Mouse (Mus musculus) stomach, embryonic 15.5 days (tissue): Measurements from ENCODE around the gene Meis1. TPM values are rescaled to one million over a fixed set of nuclear protein-coding genes. Genes with fewer than 3 reads are reported as not detected.

ENCODE experiments used
- ATAC-seq: fragments of 200-750 bp; cut with Nextera tagmentation; 2 replicates; pipeline ENCODE4 v1.8.0; 2017; ENCODE audit warnings: low read depth, moderate number of reproducible peaks, moderate TSS enrichment; ENCODE audit not compliant: insufficient read depth, low FRiP score
- H3K27ac ChIP-seq: fragments of 300-500 bp; sonication (generic); 2 replicates; pipeline ENCODE4 v1.5.1; 2015; ENCODE audit warnings: mild to moderate bottlenecking, inconsistent platforms
- H3K27me3 ChIP-seq: fragments of 300-500 bp; sonication (generic); replicated peaks from 2 replicates; pipeline ENCODE4 v1.6.1; 2015; ENCODE audit warnings: inconsistent platforms
- H3K36me3 ChIP-seq: fragments of 300-500 bp; sonication (generic); 2 replicates; pipeline ENCODE4 v1.6.1; 2015; ENCODE audit warnings: inconsistent platforms
- H3K4me1 ChIP-seq: fragments of 300-500 bp; sonication (generic); 2 replicates; pipeline ENCODE4 v1.6.1; 2015; ENCODE audit warnings: inconsistent platforms
- H3K4me2 ChIP-seq: fragments of 300-500 bp; sonication (generic); 2 replicates; pipeline ENCODE4 v1.6.1; 2015; ENCODE audit warnings: mild to moderate bottlenecking, inconsistent platforms
- H3K4me3 ChIP-seq: fragments of 300-500 bp; sonication (generic); replicated peaks from 2 replicates; pipeline ENCODE4 v1.5.1; 2015; ENCODE audit warnings: inconsistent platforms
- H3K9ac ChIP-seq: fragments of 300-500 bp; sonication (generic); 2 replicates; pipeline ENCODE4 v1.6.1; 2015; ENCODE audit warnings: inconsistent platforms
- H3K9me3 ChIP-seq: fragments of 300-500 bp; sonication (generic); 2 replicates; pipeline ENCODE4 v1.6.1; 2016; ENCODE audit warnings: inconsistent platforms
- WGBS: fragments of 180-500 bp; shearing (Covaris S2); methylation state at CpG from one replicate; pipeline ENCODE4 v1.1.7; 2015; 5-methylcytosine and 5-hydroxymethylcytosine counted together
- polyA plus RNA-seq: library from polyadenylated mRNA; unstranded; fragments of >200 nt; fragmentation: Nextera tagmentation; extraction: Ambion mirVana; gene quantifications from 2 replicates; pipeline ENCODE4 v1.2.1, GENCODE M21; 2015

The Meis1 gene
- polyA plus RNA-seq, 1 experiment from 2014 or later: 139 TPM

DNA sequence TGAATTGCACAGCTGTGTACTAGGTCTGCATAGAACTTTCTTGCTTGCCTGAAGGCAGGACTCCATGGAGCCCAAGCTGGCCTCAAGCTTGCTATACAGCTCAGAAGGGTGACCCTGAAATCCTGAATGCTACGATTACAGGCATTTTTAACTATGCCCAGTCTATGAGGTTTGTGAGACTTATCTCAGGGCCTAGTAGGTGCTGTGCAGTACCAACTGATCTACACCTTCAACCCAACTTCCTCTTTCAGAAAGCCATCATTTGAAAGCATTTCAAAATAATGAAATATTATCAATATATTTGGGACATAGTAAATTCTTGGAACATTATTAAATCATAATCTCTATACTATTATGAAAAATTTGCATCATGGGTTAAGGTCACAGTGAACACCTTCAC lies 130.1 kb downstream of the Meis1 start:
- no peak overlapping the region for H3K27ac ChIP-seq
- H3K27me3 ChIP-seq: no peaks in the 10 kb centered on the region
- no peak overlapping the region for H3K4me3 ChIP-seq
- no peak overlapping the region for H3K9ac ChIP-seq
- H3K9me3 ChIP-seq: no peaks in the 10 kb centered on the region
- H3K4me2 ChIP-seq: no peak overlapping the region
- H3K36me3 ChIP-seq: no peaks in the 10 kb centered on the region
- peaks cover 10% of the 10 kb centered on the region for H3K4me1 ChIP-seq
- 43% methylated on average over 1 of the region's 1 CpGs for WGBS
- no peak for ATAC-seq

DNA sequence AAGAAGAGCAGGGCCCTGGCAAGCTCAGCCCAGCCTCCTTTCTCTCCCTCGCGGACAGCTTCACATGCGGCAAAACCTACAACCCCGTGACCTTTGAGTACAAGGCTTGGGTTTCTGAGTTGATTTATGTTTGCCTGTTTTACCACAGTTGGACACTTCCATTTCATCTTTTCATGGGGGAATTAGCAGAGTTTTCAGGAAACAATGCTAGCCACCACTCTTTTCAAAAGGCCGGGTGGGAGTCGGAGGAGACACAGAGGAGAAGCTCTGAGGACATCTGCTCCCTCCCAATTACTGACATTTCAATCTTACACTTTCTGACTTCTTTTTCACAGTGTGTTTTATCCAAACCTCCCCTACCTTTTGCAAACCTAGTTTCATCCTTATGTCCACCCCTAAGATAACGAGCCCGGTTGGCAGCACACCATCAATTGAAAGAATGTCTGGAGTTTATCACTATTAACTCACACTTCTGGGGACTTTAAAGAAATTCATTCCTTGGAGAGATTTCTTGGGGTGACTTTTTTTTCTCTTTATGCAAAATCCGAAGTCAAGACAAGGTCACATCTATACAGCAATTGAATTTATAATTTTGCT lies 133.0 kb downstream of the Meis1 start:
- H3K4me2 ChIP-seq: peak overlapping the region; percentile 19; the same call in 1 of the 2 replicates
- H3K9me3 ChIP-seq: no peaks in the 10 kb centered on the region
- H3K36me3 ChIP-seq: no peaks in the 10 kb centered on the region
- no peak overlapping the region for H3K9ac ChIP-seq
- WGBS: 18% methylated on average over 9 of the region's 9 CpGs
- no peak for ATAC-seq
- peaks cover 15% of the 10 kb centered on the region for H3K4me1 ChIP-seq
- peak overlapping the region; percentile 55 for H3K27ac ChIP-seq
- no peak overlapping the region for H3K4me3 ChIP-seq
- H3K27me3 ChIP-seq: no peaks in the 10 kb centered on the region

DNA sequence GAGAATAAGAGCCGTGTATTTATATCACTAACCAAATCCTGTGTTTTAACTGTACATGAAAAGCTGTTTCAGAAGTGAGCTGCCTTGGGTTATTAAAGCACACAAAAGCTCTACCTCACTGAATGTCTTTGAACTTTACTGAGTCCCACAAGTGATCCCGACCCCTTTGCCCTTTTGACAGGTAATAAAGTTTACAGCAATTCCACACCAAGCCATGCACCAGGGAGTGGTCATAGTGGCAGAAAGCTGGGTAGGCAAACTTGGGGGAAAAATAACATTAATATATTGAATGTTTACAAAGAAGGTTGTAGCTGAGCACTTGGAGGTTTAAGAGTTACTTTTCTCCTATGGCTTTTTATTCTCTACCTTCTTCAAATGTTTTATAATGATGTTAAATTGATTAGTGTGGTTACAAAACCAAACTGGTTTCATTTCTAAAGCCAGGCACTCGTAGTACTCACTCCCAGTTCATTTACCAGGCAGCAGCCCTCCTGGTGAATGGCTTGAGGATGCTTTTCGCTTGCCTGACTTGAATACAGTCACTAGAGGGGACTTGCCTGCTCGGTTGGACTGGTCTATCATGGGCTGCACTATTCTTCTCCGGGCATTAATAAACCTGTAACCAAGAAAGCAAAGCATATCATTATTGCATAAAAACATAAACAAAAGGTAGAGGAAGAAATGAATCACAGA lies 133.6 kb downstream of the Meis1 start:
- H3K27ac ChIP-seq: peak overlapping the region; percentile 55
- H3K4me1 ChIP-seq: peaks cover 15% of the 10 kb centered on the region
- ATAC-seq: no peak
- H3K9ac ChIP-seq: no peak overlapping the region
- no peaks in the 10 kb centered on the region for H3K27me3 ChIP-seq
- no peaks in the 10 kb centered on the region for H3K36me3 ChIP-seq
- H3K9me3 ChIP-seq: no peaks in the 10 kb centered on the region
- WGBS: 20% methylated on average over 6 of the region's 6 CpGs
- H3K4me3 ChIP-seq: no peak overlapping the region
- peak overlapping the region; percentile 19; the same call in 1 of the 2 replicates for H3K4me2 ChIP-seq

DNA sequence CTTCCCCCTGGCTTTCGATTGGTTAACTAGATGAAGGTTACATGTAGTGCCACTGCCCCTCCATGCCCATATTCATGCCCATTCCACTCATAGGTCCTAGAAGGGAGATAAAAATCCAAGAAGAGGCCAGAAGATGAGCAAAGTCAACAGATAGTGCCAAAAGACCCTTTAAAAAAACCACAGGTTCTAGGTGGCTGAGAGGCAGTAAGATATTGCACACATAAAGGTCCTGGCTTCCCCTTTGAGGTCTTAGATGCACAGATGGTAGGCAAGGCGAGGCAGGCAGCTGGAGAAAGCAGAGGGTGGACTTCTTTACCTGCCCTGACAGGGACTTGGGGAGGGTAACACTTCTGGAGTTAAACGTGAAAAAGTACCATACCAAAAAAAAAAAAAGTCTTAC lies 134.8 kb downstream of the Meis1 start:
- Histone ChIP-seq H3K4me1 (peaks cover 12% of the 10 kb centered on the region), H3K4me2 (no peak overlapping the region), H3K27ac (peak overlapping the region; percentile 8; the same call in 1 of the 2 replicates), H3K9me3 (no peaks in the 10 kb centered on the region), H3K9ac (no peak overlapping the region), H3K27me3 (no peaks in the 10 kb centered on the region), H3K4me3 (no peak overlapping the region), H3K36me3 (no peaks in the 10 kb centered on the region)
- 40% methylated on average over 3 of the region's 3 CpGs for WGBS
- no peak for ATAC-seq

DNA sequence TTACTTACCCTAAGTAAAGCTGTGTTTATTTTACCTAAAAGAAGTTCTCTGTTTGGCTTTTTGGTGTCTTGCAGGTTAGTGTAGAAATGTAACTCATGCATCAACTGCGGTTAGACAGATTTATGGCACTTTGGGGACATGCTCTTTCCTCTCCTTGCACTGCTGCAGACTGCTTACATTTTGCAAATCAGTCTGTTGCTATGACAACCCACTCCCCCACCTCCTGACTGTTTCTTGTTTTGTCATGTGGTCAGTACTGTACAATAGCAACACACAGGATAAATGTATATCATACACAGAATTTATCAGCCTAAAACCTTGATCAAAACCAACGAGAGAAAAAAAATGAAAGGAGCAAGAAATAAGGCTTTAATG lies 135.3 kb downstream of the Meis1 start:
- H3K36me3 ChIP-seq: no peaks in the 10 kb centered on the region
- H3K27ac ChIP-seq: 0 out of 2 replicates have a peak overlapping the region, but pooled peaks have one; percentile 3
- H3K4me2 ChIP-seq: no peak overlapping the region
- no peaks in the 10 kb centered on the region for H3K27me3 ChIP-seq
- peaks cover 11% of the 10 kb centered on the region for H3K4me1 ChIP-seq
- 10% methylated on average over 2 of the region's 2 CpGs for WGBS
- no peaks in the 10 kb centered on the region for H3K9me3 ChIP-seq
- peak; percentile 55; the same call in 1 of the 2 replicates for ATAC-seq
- H3K9ac ChIP-seq: no peak overlapping the region
- H3K4me3 ChIP-seq: no peak overlapping the region

DNA sequence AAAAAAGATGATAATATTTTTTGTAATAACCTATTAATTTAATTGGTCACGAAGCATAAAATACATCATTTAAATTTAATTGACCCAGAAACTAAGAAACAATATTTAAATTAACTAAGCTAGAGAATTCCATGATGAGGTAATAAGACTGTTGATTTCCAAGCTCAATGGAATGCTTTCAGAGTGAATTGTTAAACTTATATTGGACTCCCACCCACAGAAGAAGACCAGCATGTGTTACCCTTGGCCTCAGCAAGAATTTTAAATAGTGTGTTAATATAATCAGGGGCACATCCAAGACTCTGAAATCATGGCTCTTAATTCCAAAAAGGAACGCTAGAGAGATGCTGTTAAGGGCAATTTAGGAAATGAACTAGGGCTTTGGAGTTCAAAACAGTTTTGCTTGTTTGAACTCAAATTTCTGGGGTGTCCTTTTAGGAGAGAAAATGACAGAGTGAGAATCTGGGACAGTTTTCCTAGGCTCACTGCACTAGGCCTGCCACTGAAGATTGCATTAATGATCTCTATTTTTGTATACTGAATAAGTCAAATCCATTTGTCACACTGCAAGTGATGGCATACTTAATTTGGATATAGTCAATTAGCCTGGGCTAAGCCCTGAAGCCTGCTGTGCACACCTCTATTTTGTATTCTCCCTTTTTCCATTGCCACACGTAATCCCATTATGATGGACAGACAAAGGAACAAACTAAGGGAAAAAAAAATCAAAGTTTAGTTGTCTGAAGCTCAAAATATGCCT lies 135.9 kb downstream of the Meis1 start:
- no peaks in the 10 kb centered on the region for H3K27me3 ChIP-seq
- WGBS: 57% methylated on average over 3 of the region's 3 CpGs
- H3K9ac ChIP-seq: no peak overlapping the region
- no peak overlapping the region for H3K4me3 ChIP-seq
- H3K4me2 ChIP-seq: no peak overlapping the region
- H3K9me3 ChIP-seq: no peaks in the 10 kb centered on the region
- ATAC-seq: no peak
- peak overlapping the region; percentile 3; the same call in 1 of the 2 replicates for H3K27ac ChIP-seq
- H3K36me3 ChIP-seq: no peaks in the 10 kb centered on the region
- peaks cover 11% of the 10 kb centered on the region for H3K4me1 ChIP-seq

DNA sequence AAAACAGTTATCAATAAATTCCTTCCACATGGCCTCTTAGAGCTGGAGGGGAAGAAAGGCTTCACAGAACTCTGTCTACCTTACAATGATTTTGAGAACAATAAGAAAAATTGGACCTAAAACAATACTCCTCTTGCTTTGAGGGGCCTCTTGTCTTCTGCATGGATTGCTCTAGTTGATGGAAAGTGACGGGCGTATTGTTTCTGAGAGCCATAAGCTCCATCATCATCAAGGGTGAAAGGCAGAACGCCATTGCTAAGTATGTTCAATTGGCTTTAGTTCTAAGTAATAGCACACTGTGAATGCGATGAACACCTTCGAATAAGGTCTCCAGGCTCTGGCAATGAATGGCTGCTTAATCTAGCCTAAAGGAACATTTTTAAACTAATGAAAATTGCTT lies 136.5 kb downstream of the Meis1 start:
- 78% methylated on average over 5 of the region's 5 CpGs for WGBS
- no peak for ATAC-seq

DNA sequence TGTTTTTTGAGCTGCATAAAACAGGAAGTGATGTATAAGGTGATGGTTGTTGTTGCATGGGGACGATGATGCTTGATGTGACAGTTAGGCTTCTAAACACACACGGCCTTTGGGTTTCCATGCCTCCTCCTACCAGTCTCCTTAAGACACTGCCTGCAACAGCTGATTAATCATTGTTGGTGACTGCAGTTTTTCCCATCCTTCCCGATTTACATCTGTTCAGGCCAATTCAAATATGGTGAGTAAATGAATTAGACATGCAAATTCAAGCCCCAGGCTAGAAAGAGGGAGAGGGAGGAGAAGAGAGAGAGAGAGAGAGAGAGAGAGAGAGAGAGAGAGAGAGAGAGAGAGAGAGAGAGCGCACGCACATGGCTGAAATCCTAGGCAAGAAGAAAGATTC lies 138.0 kb downstream of the Meis1 start:
- no peaks in the 10 kb centered on the region for H3K9me3 ChIP-seq
- H3K4me3 ChIP-seq: no peak overlapping the region
- H3K36me3 ChIP-seq: no peaks in the 10 kb centered on the region
- ATAC-seq: no peak
- no peak overlapping the region for H3K27ac ChIP-seq
- H3K4me2 ChIP-seq: no peak overlapping the region
- H3K4me1 ChIP-seq: peaks cover 16% of the 10 kb centered on the region
- 45% methylated on average over 5 of the region's 5 CpGs for WGBS
- no peaks in the 10 kb centered on the region for H3K27me3 ChIP-seq
- no peak overlapping the region for H3K9ac ChIP-seq

More for the DNA sequence above, 136.5 kb downstream of the Meis1 start:
- no peak overlapping the region for H3K4me3 ChIP-seq
- H3K36me3 ChIP-seq: no peaks in the 10 kb centered on the region
- H3K27ac ChIP-seq: no peak overlapping the region
- H3K9ac ChIP-seq: no peak overlapping the region
- H3K4me1 ChIP-seq: peaks cover 11% of the 10 kb centered on the region
- H3K27me3 ChIP-seq: no peaks in the 10 kb centered on the region
- no peak overlapping the region for H3K4me2 ChIP-seq
- no peaks in the 10 kb centered on the region for H3K9me3 ChIP-seq

DNA sequence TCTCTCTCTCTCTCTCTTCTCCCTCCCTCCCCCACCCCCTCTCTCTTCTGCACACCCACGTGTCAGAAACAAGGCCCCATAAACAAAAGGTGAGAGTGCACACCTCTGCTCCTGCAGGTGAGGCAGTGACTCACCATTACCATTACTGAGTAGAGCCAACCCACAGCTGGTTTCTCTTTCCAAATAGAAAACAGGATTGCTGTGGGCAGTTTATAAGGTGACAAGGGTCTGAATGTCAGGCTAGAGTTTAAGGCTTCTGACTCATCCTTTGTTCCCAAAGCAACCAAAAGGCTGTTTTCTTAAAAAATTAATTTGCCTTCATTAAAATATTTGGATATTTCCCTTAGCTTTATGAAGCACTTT lies 139.3 kb downstream of the Meis1 start:
- Histone ChIP-seq H3K9ac (no peak overlapping the region), H3K27ac (peak overlapping the region; percentile 95; the same call in 1 of the 2 replicates), H3K27me3 (no peaks in the 10 kb centered on the region), H3K4me1 (peaks cover 22% of the 10 kb centered on the region), H3K36me3 (no peaks in the 10 kb centered on the region), H3K9me3 (no peaks in the 10 kb centered on the region), H3K4me2 (peak overlapping the region; percentile 86), H3K4me3 (no peak overlapping the region)
- 0% methylated on average over 1 of the region's 1 CpGs for WGBS
- no peak for ATAC-seq

DNA sequence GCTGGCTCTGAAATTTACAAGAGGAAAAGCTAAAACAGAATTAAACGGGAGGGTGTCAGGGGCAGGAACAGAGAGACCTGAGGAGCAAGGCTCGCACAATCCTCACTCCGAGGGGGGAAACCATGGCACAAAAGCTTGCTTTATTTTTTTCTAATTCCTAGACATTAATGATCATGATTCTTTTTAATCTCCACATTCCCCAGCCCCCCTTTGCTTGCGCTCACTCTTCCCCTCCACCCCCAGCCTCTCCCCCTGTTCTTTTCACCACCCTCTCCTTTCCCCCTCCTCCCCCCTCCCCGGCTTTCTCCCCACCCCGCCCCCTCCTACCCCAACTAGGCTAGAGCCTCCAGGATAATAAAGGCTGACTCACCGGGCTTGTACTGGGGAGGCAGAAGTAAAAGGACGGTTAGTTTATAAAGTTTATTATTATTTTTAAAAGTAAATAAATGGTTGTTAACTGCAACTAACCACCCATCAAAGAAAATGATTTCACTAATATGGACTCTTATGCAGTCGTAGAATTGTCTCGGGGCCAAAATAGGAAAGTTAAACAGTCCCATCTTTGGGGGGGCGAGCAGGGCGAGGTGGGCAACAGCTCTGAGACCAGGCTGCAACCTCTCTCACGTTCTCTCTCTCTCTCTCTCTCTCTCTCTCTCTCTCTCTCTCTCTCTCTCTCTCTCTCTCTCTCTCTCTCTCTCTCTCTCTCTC lies 139.9 kb downstream of the Meis1 start:
- Histone ChIP-seq H3K4me3 (peak overlapping the region; percentile 47; the same call in 1 of the 2 replicates), H3K9me3 (no peaks in the 10 kb centered on the region), H3K4me1 (peaks cover 18% of the 10 kb centered on the region), H3K9ac (no peak overlapping the region), H3K27ac (peak overlapping the region; percentile 95), H3K36me3 (no peaks in the 10 kb centered on the region), H3K4me2 (peak overlapping the region; percentile 86), H3K27me3 (no peaks in the 10 kb centered on the region)
- WGBS: 2% methylated on average over 13 of the region's 13 CpGs
- ATAC-seq: no peak; the same call in 1 of the 2 replicates

DNA sequence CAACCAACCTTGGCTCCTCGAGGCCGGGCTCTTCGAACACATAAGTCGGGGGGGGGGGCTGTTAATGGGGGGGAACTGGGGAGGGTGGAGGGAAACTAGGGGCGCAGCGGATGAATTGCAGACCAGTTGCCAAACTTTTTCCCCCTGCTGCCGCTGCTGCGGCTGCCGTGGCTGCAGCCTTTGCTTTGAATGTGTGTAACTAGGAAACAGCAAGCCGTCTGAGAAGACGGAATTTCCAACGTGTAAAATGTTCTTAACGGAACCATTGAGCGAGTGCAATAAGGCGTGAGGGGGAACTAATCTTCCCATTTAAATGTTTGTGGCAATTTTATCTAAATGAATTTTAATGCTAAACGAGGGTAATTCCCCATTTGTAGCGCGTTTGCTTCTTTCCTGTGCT lies 140.8 kb downstream of the Meis1 start:
- ATAC-seq: peak; percentile 8; the same call in 1 of the 2 replicates
- H3K36me3 ChIP-seq: no peaks in the 10 kb centered on the region
- 0 out of 2 replicates have a peak, but pooled peaks cover 11% of the 10 kb centered on the region for H3K4me1 ChIP-seq
- WGBS: under 1% methylated on average over 18 of the region's 18 CpGs
- peak overlapping the region; percentile 86 for H3K4me2 ChIP-seq
- peak overlapping the region; percentile 95 for H3K27ac ChIP-seq
- no peaks in the 10 kb centered on the region for H3K9me3 ChIP-seq
- peak overlapping the region; percentile 47 for H3K4me3 ChIP-seq
- no peaks in the 10 kb centered on the region for H3K27me3 ChIP-seq
- peak overlapping the region; percentile 44 for H3K9ac ChIP-seq
